Comparison of ENCODE assay signal across 40 mouse cellular contexts in the genomic region with DNA sequence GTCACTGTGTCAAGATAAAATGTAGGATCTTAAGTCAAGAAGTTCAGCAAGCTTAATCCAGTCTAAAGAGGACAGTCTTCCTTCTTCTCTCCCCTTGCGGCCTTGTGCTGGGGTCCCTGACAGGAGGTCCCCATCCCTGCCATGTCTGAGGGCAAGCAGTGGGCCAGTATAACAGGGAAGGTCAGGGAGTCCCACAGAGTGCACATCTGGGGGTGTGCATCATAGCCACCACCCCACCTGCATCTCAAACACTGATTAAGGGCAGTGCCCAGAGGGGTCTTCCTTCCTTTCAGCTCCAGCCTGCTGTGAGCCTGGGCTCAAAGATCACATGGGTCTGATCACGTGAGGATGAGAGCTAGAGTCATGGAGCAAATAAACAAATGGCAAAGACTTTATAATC. TPM values are rescaled to one million over a fixed set of nuclear protein-coding genes. Genes with fewer than 3 reads are reported as not detected.
"Had no signal": no experiment of that assay in that cellular context is flagged by ENCODE, and none has a peak within 500 bp of the region (broad histone marks: within the 10 kb centered on the region; RNA-seq: fewer than 3 reads in every experiment).

No protein-coding gene starts in this region.

- DNase-seq: gastrocnemius, adult 2 months; gastrocnemius, postnatal 14 days; gastrocnemius, postnatal 36 days; heart, adult 18-20 months; heart, postnatal 10 days; kidney, adult 11 months; kidney, adult 2 months; kidney, adult 9 months; kidney, postnatal 14 days; kidney, postnatal 36 days; layer of hippocampus, adult 9-11 months; layer of hippocampus, postnatal 36 days; left cerebral cortex, postnatal 4 days had no signal

- H3K9me3 ChIP-seq: heart, embryonic 10.5 days; heart, embryonic 12.5 days; hindbrain, embryonic 13.5 days; hindbrain, embryonic 15.5 days; kidney, embryonic 15.5 days; limb, embryonic 13.5 days; limb, embryonic 15.5 days; liver, embryonic 12.5 days had no signal

- H3K27ac ChIP-seq: gastrocnemius, adult 2 months; heart, embryonic 10.5 days; hindbrain, embryonic 13.5 days; hindbrain, embryonic 15.5 days; hindbrain, postnatal 0 days; kidney, embryonic 15.5 days; kidney, postnatal 0 days; limb, embryonic 13.5 days; limb, embryonic 15.5 days; liver, embryonic 12.5 days had no signal

- H3K36me3 ChIP-seq: heart, embryonic 10.5 days; heart, embryonic 12.5 days; hindbrain, embryonic 13.5 days; hindbrain, embryonic 15.5 days; kidney, embryonic 15.5 days; limb, embryonic 13.5 days; limb, embryonic 15.5 days; liver, embryonic 12.5 days had no signal

- H3K27me3 ChIP-seq: heart, embryonic 12.5 days; hindbrain, embryonic 15.5 days; kidney, embryonic 15.5 days; limb, embryonic 13.5 days; limb, embryonic 15.5 days; liver, embryonic 12.5 days had no signal

- H3K9ac ChIP-seq: heart, embryonic 12.5 days; hindbrain, embryonic 13.5 days; hindbrain, embryonic 15.5 days; kidney, embryonic 15.5 days; limb, embryonic 13.5 days; limb, embryonic 15.5 days; liver, embryonic 12.5 days had no signal

- H3K4me1 ChIP-seq: hindbrain, embryonic 13.5 days; hindbrain, embryonic 15.5 days; kidney, embryonic 15.5 days; limb, embryonic 13.5 days; limb, embryonic 15.5 days; liver, embryonic 12.5 days had no signal

- H3K4me3 ChIP-seq: gastrocnemius, adult 2 months; heart, embryonic 10.5 days; heart, embryonic 12.5 days; hindbrain, embryonic 13.5 days; hindbrain, embryonic 15.5 days; kidney, embryonic 15.5 days; limb, embryonic 13.5 days; limb, embryonic 15.5 days; liver, embryonic 12.5 days had no signal

RNA-seq across cellular contexts. Expression of gene Prnd, which starts 11.0 kb away (rescaled TPM):
- total RNA-seq: hematopoietic stem cell, adult 5-6 weeks; layer of hippocampus, adult 18-20 months; left cerebral cortex, adult 18-20 months; left cerebral cortex, postnatal 25 days; liver, adult 2 months had no signal
- polyA plus RNA-seq: liver, adult 2 months had no signal

RNA-seq across cellular contexts. Expression of gene Prn, which starts 51.9 kb away (rescaled TPM):
- total RNA-seq: gastrocnemius, postnatal 14 days; hematopoietic stem cell, adult 5-6 weeks; hindbrain, postnatal 0 days; layer of hippocampus, adult 18-20 months; layer of hippocampus, postnatal 14 days; layer of hippocampus, postnatal 36 days; left cerebral cortex, adult 18-20 months; left cerebral cortex, adult 8-10 months; left cerebral cortex, postnatal 10 days; liver, adult 2 months had no signal
- polyA plus RNA-seq: frontal cortex, adult 2 months; gonadal fat pad, adult 2 months; heart, embryonic 14.5 days; heart, embryonic 16.5 days; hindbrain, embryonic 11.5 days; hindbrain, embryonic 13.5 days; hindbrain, embryonic 15.5 days; intestine, embryonic 14.5 days; intestine, embryonic 16.5 days; kidney, adult 2 months; kidney, embryonic 15.5 days; large intestine, adult 2 months; limb, embryonic 11.5 days; limb, embryonic 13.5 days; limb, embryonic 15.5 days; liver, adult 2 months; liver, embryonic 12.5 days had no signal
